Mouse (Mus musculus) layer of hippocampus, postnatal 25 days (tissue): ENCODE measurements around the gene Wdfy3. TPM values are rescaled to one million over a fixed set of nuclear protein-coding genes. Genes with fewer than 3 reads are reported as not detected.

ENCODE experiments used
- DNase-seq, 2 experiments: peaks; one replicate each; pipeline ENCODE4 v3.0.0; 2022; ENCODE audit warnings: mixed read lengths in 2 of 2, low spot score in 1 of 2; ENCODE audit errors: extremely low spot score in 1 of 2
- total RNA-seq, 2 experiments: library from RNA; stranded (reverse); gene quantifications; 2 replicates each; pipeline ENCODE4 v1.2.3; 2021

Wdfy3 gene
- total RNA-seq, 2 experiments from 2014 or later, result 109 to 127 TPM

DNA sequence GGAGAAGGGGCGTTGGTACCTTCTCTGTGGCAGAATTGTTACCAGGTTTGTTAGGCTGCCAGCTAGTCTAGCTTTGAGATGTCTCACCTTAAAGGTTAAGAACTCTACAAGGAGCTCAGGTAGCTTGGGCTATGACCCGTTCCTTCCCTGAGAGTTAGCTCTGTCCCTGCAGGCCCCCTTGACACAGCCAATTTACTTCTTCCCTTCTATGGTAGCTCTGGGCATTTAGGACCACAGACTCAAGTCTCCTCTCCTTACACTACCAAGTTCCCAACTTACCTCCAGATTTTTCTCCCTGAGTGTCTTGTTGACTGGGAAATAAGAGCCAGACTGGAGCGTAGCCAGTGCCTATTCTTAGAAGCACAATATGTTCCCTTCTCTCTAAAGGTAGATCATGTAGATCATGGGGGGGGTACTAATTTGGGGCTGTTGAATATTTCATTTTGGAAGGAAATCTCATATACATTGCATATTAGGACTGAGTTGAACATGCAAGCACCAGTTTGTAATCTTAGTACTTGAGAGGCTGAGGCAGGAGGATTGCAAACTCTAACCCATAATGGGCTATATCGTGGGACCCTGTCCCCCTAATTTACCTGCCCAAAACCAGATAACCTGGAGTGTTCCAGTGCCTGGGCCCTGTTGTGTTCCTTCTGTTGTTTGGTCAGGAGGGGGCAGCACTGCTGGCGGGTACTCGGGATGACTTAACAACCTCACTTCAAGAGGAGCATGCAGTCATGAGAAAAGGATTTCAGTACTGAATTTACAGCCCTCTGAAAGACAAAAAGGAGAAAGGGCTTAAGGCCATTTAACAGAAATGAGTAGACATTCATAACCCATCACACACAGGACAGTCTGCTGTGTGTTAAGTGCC lies 258.2 kb downstream of the Wdfy3 start:
- no peak for DNase-seq

GRCm38 (mm10) chr5:101802358-101803022 lies 267.2 kb downstream of the Wdfy3 start:
- DNase-seq, result no peak

- DNase-seq, result no peak
Observed at GRCm38 (mm10) chr5:101801891-101802290, 267.8 kb downstream of the Wdfy3 start.

DNA sequence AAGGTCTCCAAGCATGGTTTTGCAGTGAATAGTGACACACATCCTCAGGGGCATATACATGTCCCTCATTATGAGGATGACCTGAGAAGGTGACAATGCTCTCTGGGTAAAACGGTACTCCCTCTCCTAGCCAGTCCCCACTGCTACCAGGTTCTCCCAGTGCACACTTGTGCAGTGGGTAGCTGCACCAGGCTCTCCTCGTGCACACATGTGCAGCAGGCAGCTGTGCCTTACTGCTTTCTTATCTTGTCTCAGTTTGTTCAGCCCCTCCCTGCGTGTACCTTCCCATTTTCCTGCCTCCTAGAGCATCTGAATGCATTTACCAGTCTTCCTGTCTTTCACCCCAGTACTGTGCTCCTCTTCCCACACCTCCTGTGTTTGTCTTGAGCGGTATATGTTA lies 277.1 kb downstream of the Wdfy3 start:
- no peak for DNase-seq

- DNase-seq, result no peak
Observed at GRCm38 (mm10) chr5:101790560-101790959, 279.2 kb downstream of the Wdfy3 start.

GRCm38 (mm10) chr5:101789770-101790169 lies 280.0 kb downstream of the Wdfy3 start:
- DNase-seq, result no peak

- DNase-seq, result no peak
Observed at GRCm38 (mm10) chr5:101785921-101786614, 283.7 kb downstream of the Wdfy3 start.

DNA sequence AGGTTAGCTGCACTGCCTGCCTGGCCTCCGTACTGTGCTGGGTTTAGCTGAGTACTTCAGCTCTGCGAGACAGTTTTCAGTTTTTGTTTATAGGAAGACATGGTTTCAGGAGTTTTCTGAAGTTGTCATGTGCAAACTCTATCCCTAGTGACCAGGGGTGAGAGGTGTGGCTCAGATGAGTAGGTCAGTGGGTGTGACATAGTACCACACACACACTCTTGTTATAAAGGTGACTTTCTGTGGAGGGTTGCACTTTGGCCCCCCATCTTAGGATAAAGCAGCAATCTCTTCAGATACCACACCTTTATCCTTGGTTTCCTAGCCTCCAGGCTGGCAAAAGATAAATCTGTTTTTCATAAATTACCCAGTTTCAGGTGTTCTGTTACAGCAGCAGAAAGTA lies 284.9 kb downstream of the Wdfy3 start:
- DNase-seq, result no peak

DNA sequence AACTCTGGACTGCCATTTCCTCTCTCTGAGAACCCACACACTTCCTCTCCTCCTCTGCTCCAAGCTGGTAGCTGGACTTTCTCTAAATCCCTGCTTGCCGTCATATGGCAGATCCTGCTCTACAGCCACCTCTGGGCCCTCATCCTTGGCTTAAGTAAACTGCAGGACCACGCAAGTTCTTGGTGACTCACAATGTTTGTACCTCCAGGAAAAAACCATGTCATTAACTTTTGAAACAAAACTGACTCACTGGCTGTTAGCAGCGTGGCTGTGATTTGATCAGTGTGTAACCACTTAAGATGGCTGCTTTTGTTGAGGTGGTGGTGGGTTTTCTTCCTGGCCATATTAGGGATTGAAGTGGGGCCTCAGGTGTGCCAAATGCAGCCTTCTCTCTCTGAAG lies 285.4 kb downstream of the Wdfy3 start:
- no peak for DNase-seq
